In genomic region chr7:19716822-19717221, GRCm38 (mm10) we compare ENCODE assay signal across 9 mouse cellular contexts. TPM values are rescaled to one million over a fixed set of nuclear protein-coding genes. Genes with fewer than 3 reads are reported as not detected.
A peak's percentile ranks its signal among the peaks of the same experiment; 100 is the strongest.
DNase-seq lines count a peak whose midpoint lies in the region; ATAC-seq and TF ChIP-seq lines count a peak whose summit lies in the region.
"Had no signal": no experiment of that assay in that cellular context is flagged by ENCODE, and none has a peak within 500 bp of the region (broad histone marks: within the 10 kb centered on the region; RNA-seq: fewer than 3 reads in every experiment).

No protein-coding gene starts in this region.

- no peaks in the 10 kb centered on the region for H3K4me1 ChIP-seq in lung, embryonic 14.5 days (ENCODE audit: insufficient read depth)
- H3K4me1 ChIP-seq in forebrain, embryonic 13.5 days: peaks cover 23% of the 10 kb centered on the region
- peaks cover 5% of the 10 kb centered on the region; the same call in 1 of the 2 replicates for H3K4me1 ChIP-seq in limb, embryonic 14.5 days (ENCODE audit: control insufficient read depth, insufficient read depth, low read length)
- peaks cover 15% of the 10 kb centered on the region for H3K4me1 ChIP-seq in stomach, embryonic 15.5 days
- H3K4me1 ChIP-seq in lung, postnatal 0 days (ENCODE audit: insufficient read depth, low read depth, low read length): no peaks in the 10 kb centered on the region

- WGBS in lung, embryonic 14.5 days: 63% methylated on average over 2 of the region's 2 CpGs
- 89% methylated on average over 2 of the region's 2 CpGs for WGBS in forebrain, embryonic 13.5 days
- 87% methylated on average over 2 of the region's 2 CpGs for WGBS in limb, embryonic 14.5 days
- WGBS in stomach, embryonic 15.5 days: 91% methylated on average over 2 of the region's 2 CpGs
- WGBS in lung, postnatal 0 days: 61% methylated on average over 2 of the region's 2 CpGs

- no peak overlapping the region for H3K4me3 ChIP-seq in lung, embryonic 14.5 days (ENCODE audit: low read depth, low read length)
- H3K4me3 ChIP-seq in forebrain, embryonic 13.5 days: no peak overlapping the region
- no peak overlapping the region for H3K4me3 ChIP-seq in limb, embryonic 14.5 days (replicated peaks; ENCODE audit: low read length)
- 0 out of 2 replicates have a peak overlapping the region, but pooled peaks have one; percentile 41 for H3K4me3 ChIP-seq in stomach, embryonic 15.5 days (replicated peaks)
- no peak overlapping the region for H3K4me3 ChIP-seq in lung, postnatal 0 days (ENCODE audit: low read depth, low read length)

- H3K36me3 ChIP-seq in lung, embryonic 14.5 days (ENCODE audit: insufficient read depth): peaks cover 59% of the 10 kb centered on the region
- peaks cover 52% of the 10 kb centered on the region for H3K36me3 ChIP-seq in forebrain, embryonic 13.5 days (ENCODE audit: poor library complexity, severe bottlenecking)
- peaks cover 51% of the 10 kb centered on the region for H3K36me3 ChIP-seq in limb, embryonic 14.5 days (ENCODE audit: control insufficient read depth, insufficient read depth, low read length)
- peaks cover 22% of the 10 kb centered on the region for H3K36me3 ChIP-seq in stomach, embryonic 15.5 days
- H3K36me3 ChIP-seq in lung, postnatal 0 days (ENCODE audit: insufficient read depth, low read length): 0 out of 2 replicates have a peak, but pooled peaks cover 10% of the 10 kb centered on the region

- H3K4me2 ChIP-seq in lung, embryonic 14.5 days: peak overlapping the region; percentile 71; the same call in 1 of the 2 replicates
- peak overlapping the region; percentile 63 for H3K4me2 ChIP-seq in forebrain, embryonic 13.5 days
- peak overlapping the region; percentile 55; the same call in 1 of the 2 replicates for H3K4me2 ChIP-seq in limb, embryonic 14.5 days (replicated peaks; ENCODE audit: low read depth, low read length, severe bottlenecking)
- H3K4me2 ChIP-seq in stomach, embryonic 15.5 days: peak overlapping the region; percentile 68; the same call in 1 of the 2 replicates
- H3K4me2 ChIP-seq in lung, postnatal 0 days (replicated peaks; ENCODE audit: low read depth, low read length): no peak overlapping the region

- H3K27me3 ChIP-seq in lung, embryonic 14.5 days (ENCODE audit: insufficient read depth, low read length): no peaks in the 10 kb centered on the region
- H3K27me3 ChIP-seq in forebrain, embryonic 13.5 days: no peaks in the 10 kb centered on the region
- H3K27me3 ChIP-seq in limb, embryonic 14.5 days (ENCODE audit: control insufficient read depth, insufficient read depth, low read length): no peaks in the 10 kb centered on the region
- H3K27me3 ChIP-seq in stomach, embryonic 15.5 days (replicated peaks): no peaks in the 10 kb centered on the region
- H3K27me3 ChIP-seq in lung, postnatal 0 days (replicated peaks; ENCODE audit: insufficient read depth, low read length): no peaks in the 10 kb centered on the region

- TF ChIP-seq POLR2A in limb, embryonic 14.5 days (IDR thresholded peaks at IDR 0.05; ENCODE audit: borderline replicate concordance, extremely low read depth, insufficient read depth, insufficient read length): no peak

- no peak for TF ChIP-seq EP300 in lung, postnatal 0 days (IDR thresholded peaks at IDR 0.05)

- no peak overlapping the region for H3K27ac ChIP-seq in lung, embryonic 14.5 days (ENCODE audit: low read depth)
- peak overlapping the region; percentile 90 for H3K27ac ChIP-seq in forebrain, embryonic 13.5 days
- H3K27ac ChIP-seq in limb, embryonic 14.5 days (replicated peaks; ENCODE audit: low read depth, low read length): 0 out of 2 replicates have a peak overlapping the region, but pooled peaks have one; percentile 59
- H3K27ac ChIP-seq in stomach, embryonic 15.5 days: peak overlapping the region; percentile 85
- no peak overlapping the region for H3K27ac ChIP-seq in lung, postnatal 0 days (ENCODE audit: low read length)

- peaks cover 8% of the 10 kb centered on the region for H3K9me3 ChIP-seq in lung, embryonic 14.5 days (ENCODE audit: low read depth, low read length)
- H3K9me3 ChIP-seq in forebrain, embryonic 13.5 days (replicated peaks): peaks cover 9% of the 10 kb centered on the region; the same call in 1 of the 2 replicates
- H3K9me3 ChIP-seq in limb, embryonic 14.5 days (ENCODE audit: control insufficient read depth, low read length): peaks cover 11% of the 10 kb centered on the region
- H3K9me3 ChIP-seq in stomach, embryonic 15.5 days: no peaks in the 10 kb centered on the region
- no peaks in the 10 kb centered on the region for H3K9me3 ChIP-seq in lung, postnatal 0 days (ENCODE audit: low read length)

- no peak for TF ChIP-seq CTCF in lung, embryonic 14.5 days (IDR thresholded peaks at IDR 0.05; ENCODE audit: low read depth)
- TF ChIP-seq CTCF in lung, postnatal 0 days (IDR thresholded peaks at IDR 0.05): no peak

- DNase-seq in lung, embryonic 14.5 days: no peak
- DNase-seq in lung, postnatal 25 days (ENCODE audit: low spot score): no peak
- no peak for DNase-seq in limb, embryonic 14.5 days (ENCODE audit: low spot score)
- DNase-seq in adrenal gland, adult 2 months: no peak
- DNase-seq in lung, postnatal 0 days (ENCODE audit: low spot score): no peak
- DNase-seq: kidney, adult 2 months had no signal

- no peak overlapping the region for H3K9ac ChIP-seq in lung, embryonic 14.5 days
- no peak overlapping the region; the same call in 1 of the 2 replicates for H3K9ac ChIP-seq in forebrain, embryonic 13.5 days
- no peak overlapping the region for H3K9ac ChIP-seq in limb, embryonic 14.5 days (ENCODE audit: low read depth, low read length, severe bottlenecking)
- H3K9ac ChIP-seq in stomach, embryonic 15.5 days: no peak overlapping the region
- no peak overlapping the region for H3K9ac ChIP-seq in lung, postnatal 0 days (replicated peaks; ENCODE audit: low read depth)

- ATAC-seq in lung, embryonic 14.5 days (ENCODE audit: insufficient read depth): no peak
- no peak for ATAC-seq in forebrain, embryonic 13.5 days
- ATAC-seq in limb, embryonic 14.5 days (ENCODE audit: low FRiP score, low read depth): no peak
- no peak for ATAC-seq in stomach, embryonic 15.5 days (ENCODE audit: insufficient read depth, low FRiP score, low read depth)
- no peak for ATAC-seq in lung, postnatal 0 days

RNA-seq across cellular contexts. Expression of gene Tomm40, which starts 1.6 kb away (rescaled TPM):
- polyA plus RNA-seq in lung, embryonic 14.5 days (2014; fragmentation: Nextera tagmentation; extraction: Ambion mirVana): 149 and 168 TPM in 2 replicates
- polyA plus RNA-seq in forebrain, embryonic 13.5 days (2015; fragmentation: Nextera tagmentation; extraction: Ambion mirVana): 112 and 118 TPM in 2 replicates
- 101 and 123 TPM in 2 replicates for polyA plus RNA-seq in limb, embryonic 14.5 days (2012; rRNA removed)
- polyA plus RNA-seq in limb, embryonic 14.5 days (2014; fragmentation: Nextera tagmentation; extraction: Ambion mirVana): 124 and 129 TPM in 2 replicates
- 161 and 181 TPM in 2 replicates for polyA plus RNA-seq in stomach, embryonic 15.5 days (2015; fragmentation: Nextera tagmentation; extraction: Ambion mirVana)
- 100 to 1,000 TPM; 115 to 143 TPM for total RNA-seq in adrenal gland, adult 2 months (2021)
- polyA plus RNA-seq in adrenal gland, adult 2 months (2012; rRNA removed): 164 and 165 TPM in 2 replicates
- 60.8 and 62.4 TPM in 2 replicates for polyA plus RNA-seq in lung, postnatal 0 days (2015; fragmentation: Nextera tagmentation; extraction: Ambion mirVana)

RNA-seq across cellular contexts. Expression of gene Apoe, which starts 17.8 kb away (rescaled TPM):
- polyA plus RNA-seq in lung, embryonic 14.5 days (2014; fragmentation: Nextera tagmentation; extraction: Ambion mirVana): 404 and 439 TPM in 2 replicates
- 118 and 125 TPM in 2 replicates for polyA plus RNA-seq in forebrain, embryonic 13.5 days (2015; fragmentation: Nextera tagmentation; extraction: Ambion mirVana)
- polyA plus RNA-seq in limb, embryonic 14.5 days (2012; rRNA removed): 365 and 376 TPM in 2 replicates
- 413 and 469 TPM in 2 replicates for polyA plus RNA-seq in limb, embryonic 14.5 days (2014; fragmentation: Nextera tagmentation; extraction: Ambion mirVana)
- polyA plus RNA-seq in stomach, embryonic 15.5 days (2015; fragmentation: Nextera tagmentation; extraction: Ambion mirVana): 363 and 515 TPM in 2 replicates
- total RNA-seq in adrenal gland, adult 2 months (2021): 1,000 to 10,000 TPM; 1,105 to 1,118 TPM
- polyA plus RNA-seq in adrenal gland, adult 2 months (2012; rRNA removed): 1,670 and 1,938 TPM in 2 replicates
- 768 and 1,006 TPM in 2 replicates for polyA plus RNA-seq in lung, postnatal 0 days (2015; fragmentation: Nextera tagmentation; extraction: Ambion mirVana)

RNA-seq across cellular contexts. Expression of gene Apoc1, which starts 24.4 kb away (rescaled TPM):
- polyA plus RNA-seq in lung, embryonic 14.5 days (2014; fragmentation: Nextera tagmentation; extraction: Ambion mirVana): 13.6 and 15.5 TPM in 2 replicates
- polyA plus RNA-seq in forebrain, embryonic 13.5 days (2015; fragmentation: Nextera tagmentation; extraction: Ambion mirVana): 1.2 and 1.8 TPM in 2 replicates
- 9.1 and 16.4 TPM in 2 replicates for polyA plus RNA-seq in limb, embryonic 14.5 days (2012; rRNA removed)
- polyA plus RNA-seq in limb, embryonic 14.5 days (2014; fragmentation: Nextera tagmentation; extraction: Ambion mirVana): 30.7 and 36.5 TPM in 2 replicates
- 36.2 and 52.7 TPM in 2 replicates for polyA plus RNA-seq in stomach, embryonic 15.5 days (2015; fragmentation: Nextera tagmentation; extraction: Ambion mirVana)
- total RNA-seq in adrenal gland, adult 2 months (2021): 1,000 to 10,000 TPM in 1 of 2 experiments, 100 to 1,000 TPM in 1; 204 to 1,066 TPM
- 76.5 and 212 TPM in 2 replicates for polyA plus RNA-seq in adrenal gland, adult 2 months (2012; rRNA removed)
- polyA plus RNA-seq in lung, postnatal 0 days (2015; fragmentation: Nextera tagmentation; extraction: Ambion mirVana): 61.1 and 63.8 TPM in 2 replicates

RNA-seq across cellular contexts. Expression of gene Nectin2, which starts 33.5 kb away (rescaled TPM):
- 120 and 125 TPM in 2 replicates for polyA plus RNA-seq in lung, embryonic 14.5 days (2014; fragmentation: Nextera tagmentation; extraction: Ambion mirVana)
- polyA plus RNA-seq in forebrain, embryonic 13.5 days (2015; fragmentation: Nextera tagmentation; extraction: Ambion mirVana): 34.6 and 38.0 TPM in 2 replicates
- polyA plus RNA-seq in limb, embryonic 14.5 days (2012; rRNA removed): 58.9 and 72.1 TPM in 2 replicates
- 71.3 and 80.8 TPM in 2 replicates for polyA plus RNA-seq in limb, embryonic 14.5 days (2014; fragmentation: Nextera tagmentation; extraction: Ambion mirVana)
- polyA plus RNA-seq in stomach, embryonic 15.5 days (2015; fragmentation: Nextera tagmentation; extraction: Ambion mirVana): 129 and 136 TPM in 2 replicates
- 10 to 100 TPM; 76.9 to 98.1 TPM for total RNA-seq in adrenal gland, adult 2 months (2021)
- polyA plus RNA-seq in adrenal gland, adult 2 months (2012; rRNA removed): 138 and 165 TPM in 2 replicates
- 113 and 116 TPM in 2 replicates for polyA plus RNA-seq in lung, postnatal 0 days (2015; fragmentation: Nextera tagmentation; extraction: Ambion mirVana)

RNA-seq across cellular contexts. Expression of gene Apoc4, which starts 35.5 kb away (rescaled TPM):
- polyA plus RNA-seq in lung, embryonic 14.5 days (2014; fragmentation: Nextera tagmentation; extraction: Ambion mirVana): 0.30 TPM in 1 of 2 replicates, not detected in the other
- polyA plus RNA-seq in forebrain, embryonic 13.5 days (2015; fragmentation: Nextera tagmentation; extraction: Ambion mirVana): 0.08 TPM in 1 of 2 replicates, not detected in the other
- polyA plus RNA-seq in limb, embryonic 14.5 days (2012; rRNA removed): 0.14 TPM in 1 of 2 replicates, not detected in the other
- not detected in 2 replicates for polyA plus RNA-seq in limb, embryonic 14.5 days (2014; fragmentation: Nextera tagmentation; extraction: Ambion mirVana)
- 8.0 and 23.5 TPM in 2 replicates for polyA plus RNA-seq in stomach, embryonic 15.5 days (2015; fragmentation: Nextera tagmentation; extraction: Ambion mirVana)
- 100 to 1,000 TPM in 1 of 2 experiments, 10 to 100 TPM in 1; 40.7 to 204 TPM for total RNA-seq in adrenal gland, adult 2 months (2021)
- polyA plus RNA-seq in adrenal gland, adult 2 months (2012; rRNA removed): 95.0 and 181 TPM in 2 replicates
- polyA plus RNA-seq in lung, postnatal 0 days (2015; fragmentation: Nextera tagmentation; extraction: Ambion mirVana): 0.38 and 0.88 TPM in 2 replicates
- total RNA-seq: common myeloid progenitor, adult 5-6 weeks had no signal
- polyA plus RNA-seq: kidney, adult 2 months had no signal

Comparison
In these comparisons a context has a peak if more than half of its experiments do, and no peak if none do; other contexts are left out.
1. H3K27ac ChIP-seq: peak in forebrain, embryonic 13.5 days (single experiment), limb, embryonic 14.5 days (single experiment) and stomach, embryonic 15.5 days (single experiment); none in lung, embryonic 14.5 days (single experiment) and lung, postnatal 0 days (single experiment).